Mouse (Mus musculus) hindbrain, embryonic 15.5 days (tissue): Measurements from ENCODE around the gene Adgrv1. TPM values are rescaled to one million over a fixed set of nuclear protein-coding genes. Genes with fewer than 3 reads are reported as not detected.

Experiments
- ATAC-seq: fragments of 200-750 bp; cut with Nextera tagmentation; 2 replicates; pipeline ENCODE4 v1.8.0; 2017; ENCODE audit warnings: low read depth, moderate number of reproducible peaks, moderate TSS enrichment; ENCODE audit not compliant: low FRiP score
- H3K27ac ChIP-seq: fragments of 300-500 bp; sonication (generic); replicated peaks from 2 replicates; pipeline ENCODE4 v1.5.1; 2015; ENCODE audit warnings: mild to moderate bottlenecking, inconsistent platforms
- H3K27me3 ChIP-seq: fragments of 300-500 bp; sonication (generic); 2 replicates; pipeline ENCODE4 v1.6.1; 2015; ENCODE audit warnings: control low read depth, inconsistent platforms
- H3K36me3 ChIP-seq: fragments of 300-500 bp; sonication (generic); 2 replicates; pipeline ENCODE4 v1.6.1; 2015; ENCODE audit warnings: control low read depth, inconsistent platforms
- H3K4me1 ChIP-seq: fragments of 300-500 bp; sonication (generic); replicated peaks from 2 replicates; pipeline ENCODE4 v1.6.1; 2015; ENCODE audit warnings: control low read depth, inconsistent platforms
- H3K4me2 ChIP-seq: fragments of 300-500 bp; sonication (generic); 2 replicates; pipeline ENCODE4 v1.6.1; 2015; ENCODE audit warnings: moderate library complexity, mild to moderate bottlenecking, inconsistent platforms
- H3K4me3 ChIP-seq: fragments of 300-500 bp; sonication (generic); 2 replicates; pipeline ENCODE4 v1.5.1; 2015; ENCODE audit warnings: mild to moderate bottlenecking, inconsistent platforms
- H3K9ac ChIP-seq: fragments of 300-500 bp; sonication (generic); 2 replicates; pipeline ENCODE4 v1.6.1; 2015; ENCODE audit warnings: inconsistent platforms
- H3K9me3 ChIP-seq: fragments of 300-500 bp; sonication (generic); 2 replicates; pipeline ENCODE4 v1.6.1; 2016; ENCODE audit warnings: control low read depth, inconsistent platforms
- WGBS: fragments of 180-500 bp; shearing (Covaris S2); methylation state at CpG from one replicate; pipeline ENCODE4 v1.1.7; 2015; 5-methylcytosine and 5-hydroxymethylcytosine counted together
- polyA plus RNA-seq: library from polyadenylated mRNA; unstranded; fragments of >200 nt; fragmentation: Nextera tagmentation; extraction: Ambion mirVana; gene quantifications from 2 replicates; pipeline ENCODE4 v1.2.1, GENCODE M21; 2015

The Adgrv1 gene
- polyA plus RNA-seq, 1 experiment from 2014 or later, result 10.6 TPM

GRCm38 (mm10) chr13:81385597-81386362, 247.2 kb downstream of the Adgrv1 start:
- ATAC-seq, result no peak
- Histone ChIP-seq H3K9me3 (no peaks in the 10 kb centered on the region), H3K9ac (no peak overlapping the region), H3K4me3 (no peak overlapping the region), H3K36me3 (no peaks in the 10 kb centered on the region), H3K4me1 (no peaks in the 10 kb centered on the region), H3K27ac (no peak overlapping the region), H3K27me3 (no peaks in the 10 kb centered on the region), H3K4me2 (no peak overlapping the region)
- WGBS, result 84% methylated on average over 4 of the region's 4 CpGs

- WGBS, result 66% methylated on average over 4 of the region's 4 CpGs
- Histone ChIP-seq H3K4me2 (no peak overlapping the region), H3K9ac (no peak overlapping the region), H3K27ac (no peak overlapping the region), H3K27me3 (no peaks in the 10 kb centered on the region), H3K4me3 (no peak overlapping the region), H3K9me3 (no peaks in the 10 kb centered on the region), H3K4me1 (no peaks in the 10 kb centered on the region), H3K36me3 (no peaks in the 10 kb centered on the region)
- ATAC-seq, result no peak
Measured at GRCm38 (mm10) chr13:81381835-81382234, 251.1 kb downstream of the Adgrv1 start.

- Histone ChIP-seq H3K4me2 (no peak overlapping the region), H3K9ac (no peak overlapping the region), H3K27ac (no peak overlapping the region), H3K9me3 (no peaks in the 10 kb centered on the region), H3K4me3 (no peak overlapping the region), H3K4me1 (no peaks in the 10 kb centered on the region), H3K36me3 (no peaks in the 10 kb centered on the region), H3K27me3 (no peaks in the 10 kb centered on the region)
- no peak for ATAC-seq
- WGBS, result 84% methylated on average over 5 of the region's 5 CpGs
Measured at GRCm38 (mm10) chr13:81370801-81371456, 262.0 kb downstream of the Adgrv1 start.

- ATAC-seq, result no peak
- Histone ChIP-seq H3K9me3 (no peaks in the 10 kb centered on the region), H3K4me1 (no peaks in the 10 kb centered on the region), H3K36me3 (no peaks in the 10 kb centered on the region), H3K4me2 (no peak overlapping the region), H3K4me3 (no peak overlapping the region), H3K27ac (no peak overlapping the region), H3K27me3 (no peaks in the 10 kb centered on the region), H3K9ac (no peak overlapping the region)
- WGBS, result 95% methylated on average over 6 of the region's 6 CpGs
Measured at GRCm38 (mm10) chr13:81370196-81370595, 262.8 kb downstream of the Adgrv1 start.

GRCm38 (mm10) chr13:81369564-81369963, 263.4 kb downstream of the Adgrv1 start:
- Histone ChIP-seq H3K36me3 (no peaks in the 10 kb centered on the region), H3K9ac (no peak overlapping the region), H3K4me1 (no peaks in the 10 kb centered on the region), H3K4me3 (no peak overlapping the region), H3K27ac (no peak overlapping the region), H3K9me3 (no peaks in the 10 kb centered on the region), H3K27me3 (no peaks in the 10 kb centered on the region), H3K4me2 (no peak overlapping the region)
- WGBS, result 86% methylated on average over 2 of the region's 2 CpGs
- ATAC-seq, result no peak

GRCm38 (mm10) chr13:81368987-81369386, 264.0 kb downstream of the Adgrv1 start:
- H3K4me3 ChIP-seq, result no peak overlapping the region
- no peaks in the 10 kb centered on the region for H3K9me3 ChIP-seq
- no peaks in the 10 kb centered on the region for H3K4me1 ChIP-seq
- H3K9ac ChIP-seq, result no peak overlapping the region
- no peak for ATAC-seq
- H3K4me2 ChIP-seq, result no peak overlapping the region
- WGBS, result 77% methylated on average over 4 of the region's 4 CpGs
- no peak overlapping the region for H3K27ac ChIP-seq
- H3K36me3 ChIP-seq, result no peaks in the 10 kb centered on the region
- H3K27me3 ChIP-seq, result no peaks in the 10 kb centered on the region

- H3K4me1 ChIP-seq, result no peaks in the 10 kb centered on the region
- no peak for ATAC-seq
Measured at GRCm38 (mm10) chr13:81367681-81368376, 265.1 kb downstream of the Adgrv1 start.

GRCm38 (mm10) chr13:81360338-81360737, 272.6 kb downstream of the Adgrv1 start:
- H3K4me3 ChIP-seq, result no peak overlapping the region
- H3K9ac ChIP-seq, result no peak overlapping the region
- no peak overlapping the region for H3K4me2 ChIP-seq
- ATAC-seq, result no peak
- no peaks in the 10 kb centered on the region for H3K9me3 ChIP-seq
- H3K27ac ChIP-seq, result no peak overlapping the region
- no peaks in the 10 kb centered on the region for H3K36me3 ChIP-seq
- 93% methylated on average over 2 of the region's 2 CpGs for WGBS
- no peaks in the 10 kb centered on the region for H3K4me1 ChIP-seq
- no peaks in the 10 kb centered on the region for H3K27me3 ChIP-seq

More at GRCm38 (mm10) chr13:81367681-81368376, 265.1 kb downstream of the Adgrv1 start:
- Histone ChIP-seq H3K4me2 (no peak overlapping the region), H3K9me3 (no peaks in the 10 kb centered on the region), H3K36me3 (no peaks in the 10 kb centered on the region), H3K27ac (no peak overlapping the region), H3K4me3 (no peak overlapping the region), H3K27me3 (no peaks in the 10 kb centered on the region), H3K9ac (no peak overlapping the region)
- WGBS, result 87% methylated on average over 4 of the region's 4 CpGs

- H3K4me3 ChIP-seq, result no peak overlapping the region
- no peaks in the 10 kb centered on the region for H3K9me3 ChIP-seq
- no peak overlapping the region for H3K27ac ChIP-seq
- no peaks in the 10 kb centered on the region for H3K36me3 ChIP-seq
- no peak for ATAC-seq
- WGBS, result 84% methylated on average over 1 of the region's 1 CpGs
- H3K27me3 ChIP-seq, result no peaks in the 10 kb centered on the region
- no peaks in the 10 kb centered on the region for H3K4me1 ChIP-seq
- no peak overlapping the region for H3K9ac ChIP-seq
- H3K4me2 ChIP-seq, result no peak overlapping the region
Measured at GRCm38 (mm10) chr13:81358766-81359165, 274.2 kb downstream of the Adgrv1 start.

- H3K4me2 ChIP-seq, result no peak overlapping the region
- H3K9me3 ChIP-seq, result no peaks in the 10 kb centered on the region
- H3K27me3 ChIP-seq, result no peaks in the 10 kb centered on the region
- no peaks in the 10 kb centered on the region for H3K4me1 ChIP-seq
- no peaks in the 10 kb centered on the region for H3K36me3 ChIP-seq
- no peak for ATAC-seq
- no peak overlapping the region for H3K4me3 ChIP-seq
- no peak overlapping the region for H3K9ac ChIP-seq
- 89% methylated on average over 4 of the region's 4 CpGs for WGBS
- H3K27ac ChIP-seq, result no peak overlapping the region
Measured at GRCm38 (mm10) chr13:81358365-81358764, 274.6 kb downstream of the Adgrv1 start.

GRCm38 (mm10) chr13:81357215-81357614, 275.7 kb downstream of the Adgrv1 start:
- no peaks in the 10 kb centered on the region for H3K9me3 ChIP-seq
- H3K4me2 ChIP-seq, result no peak overlapping the region
- H3K36me3 ChIP-seq, result no peaks in the 10 kb centered on the region
- ATAC-seq, result no peak
- H3K4me3 ChIP-seq, result no peak overlapping the region
- no peaks in the 10 kb centered on the region for H3K4me1 ChIP-seq
- no peak overlapping the region for H3K27ac ChIP-seq
- no peak overlapping the region for H3K9ac ChIP-seq
- no peaks in the 10 kb centered on the region for H3K27me3 ChIP-seq
- 94% methylated on average over 3 of the region's 3 CpGs for WGBS

GRCm38 (mm10) chr13:81354587-81354986, 278.4 kb downstream of the Adgrv1 start:
- H3K4me2 ChIP-seq, result no peak overlapping the region
- H3K27me3 ChIP-seq, result no peaks in the 10 kb centered on the region
- H3K4me3 ChIP-seq, result no peak overlapping the region
- no peak for ATAC-seq
- no peak overlapping the region for H3K27ac ChIP-seq
- no peaks in the 10 kb centered on the region for H3K9me3 ChIP-seq
- no peak overlapping the region for H3K9ac ChIP-seq
- H3K36me3 ChIP-seq, result no peaks in the 10 kb centered on the region
- 86% methylated on average over 5 of the region's 5 CpGs for WGBS
- H3K4me1 ChIP-seq, result no peaks in the 10 kb centered on the region
